9 mouse cellular contexts compared by ENCODE assay signal in genomic region chr16:5134623-5135330, GRCm38 (mm10). TPM values are rescaled to one million over a fixed set of nuclear protein-coding genes. Genes with fewer than 3 reads are reported as not detected.
DNase-seq lines count a peak whose midpoint lies in the region; ATAC-seq lines count a peak whose summit lies in the region.
"Had no signal": no experiment of that assay in that cellular context is flagged by ENCODE, and none has a peak within 500 bp of the region (broad histone marks: within the 10 kb centered on the region; RNA-seq: fewer than 3 reads in every experiment).

No protein-coding gene starts in this region.

- no peak overlapping the region for H3K27ac ChIP-seq in kidney, embryonic 15.5 days

- no peak overlapping the region for H3K4me3 ChIP-seq in kidney, embryonic 15.5 days (replicated peaks)
- H3K4me3 ChIP-seq: erythroblast, embryonic 14.5 days had no signal

- WGBS in kidney, embryonic 15.5 days: 69% methylated on average over 14 of the region's 14 CpGs

- peaks cover 31% of the 10 kb centered on the region for H3K4me1 ChIP-seq in kidney, embryonic 15.5 days

- H3K9me3 ChIP-seq in kidney, embryonic 15.5 days (replicated peaks): no peaks in the 10 kb centered on the region

- H3K9ac ChIP-seq in kidney, embryonic 15.5 days: no peak overlapping the region

- no peaks in the 10 kb centered on the region for H3K36me3 ChIP-seq in kidney, embryonic 15.5 days

- H3K4me2 ChIP-seq in kidney, embryonic 15.5 days: no peak overlapping the region

- peak; percentile 53 for DNase-seq in kidney, adult 18-20 months
- DNase-seq in adrenal gland, postnatal 14 days: peak; percentile 84
- peak; percentile 43 for DNase-seq in gastrocnemius, postnatal 14 days
- DNase-seq in kidney, postnatal 14 days: peak; percentile 58
- DNase-seq in lung, postnatal 10 days: peak; percentile 58
- DNase-seq in spleen, postnatal 10 days (ENCODE audit: low spot score in 2 of 2): no peak

- no peak for ATAC-seq in kidney, embryonic 15.5 days (replicated peaks; ENCODE audit: low FRiP score)
- ATAC-seq in megakaryocyte progenitor cell, adult 5-6 weeks (replicated peaks; ENCODE audit: poor library complexity): no peak

- peaks cover 52% of the 10 kb centered on the region for H3K27me3 ChIP-seq in kidney, embryonic 15.5 days

- intact Hi-C loops in gastrocnemius, postnatal 14 days (cut with DNase I; ENCODE audit: low total_unique reads): no loop called here

RNA-seq across cellular contexts. Expression of gene Ppl, which starts 2.6 kb away (rescaled TPM):
- 2.4 and 2.9 TPM in 2 replicates for polyA plus RNA-seq in kidney, embryonic 15.5 days (2015; fragmentation: Nextera tagmentation; extraction: Ambion mirVana)
- total RNA-seq in adrenal gland, postnatal 14 days (2021): 2.7 TPM in 2 replicates
- under 1 TPM; 0.27 to 0.43 TPM for total RNA-seq in gastrocnemius, postnatal 14 days (2021)
- total RNA-seq in megakaryocyte progenitor cell, adult 5-6 weeks (2015): not detected in 2 replicates
- not detected in 2 replicates for total RNA-seq in megakaryocyte progenitor cell, adult 5-6 weeks (2017)

RNA-seq across cellular contexts. Expression of gene Sec14l5, which starts 12.1 kb away (rescaled TPM):
- 0.06 and 0.09 TPM in 2 replicates for polyA plus RNA-seq in kidney, embryonic 15.5 days (2015; fragmentation: Nextera tagmentation; extraction: Ambion mirVana)
- total RNA-seq in adrenal gland, postnatal 14 days (2021): 0.07 and 0.19 TPM in 2 replicates
- total RNA-seq in gastrocnemius, postnatal 14 days (2021): 10 to 100 TPM in 1 of 2 experiments, 1 to 10 TPM in 1; 7.4 to 11.3 TPM
- total RNA-seq in megakaryocyte progenitor cell, adult 5-6 weeks (2015): not detected in 2 replicates
- not detected in 2 replicates for total RNA-seq in megakaryocyte progenitor cell, adult 5-6 weeks (2017)
- polyA plus RNA-seq: erythroblast, embryonic 14.5 days had no signal

Comparison
In these comparisons a context has a peak if more than half of its experiments do, and no peak if none do; other contexts are left out.
1. DNase-seq: peak in kidney, adult 18-20 months (single experiment), adrenal gland, postnatal 14 days (single experiment), gastrocnemius, postnatal 14 days (single experiment), kidney, postnatal 14 days (single experiment) and lung, postnatal 10 days (single experiment); none in spleen, postnatal 10 days (0 of 2).